Mouse (Mus musculus) midbrain, embryonic 14.5 days (tissue): ENCODE measurements around the gene Timm17a. TPM values are rescaled to one million over a fixed set of nuclear protein-coding genes. Genes with fewer than 3 reads are reported as not detected.

Source experiments
- ATAC-seq: fragments of 200-750 bp; cut with Nextera tagmentation; 2 replicates; pipeline ENCODE4 v1.8.0; 2017; ENCODE audit warnings: moderate number of reproducible peaks, moderate library complexity; ENCODE audit not compliant: low FRiP score, low TSS enrichment
- DNase-seq: peaks from one replicate; pipeline ENCODE4 v3.0.0-alpha.2; 2015
- H3K27ac ChIP-seq: fragments of 300-500 bp; sonication (generic); replicated peaks from 2 replicates; pipeline ENCODE4 v1.5.1; 2014; ENCODE audit warnings: mild to moderate bottlenecking, low read depth, low read length, moderate library complexity
- H3K27me3 ChIP-seq: fragments of 300-500 bp; sonication (generic); 2 replicates; pipeline ENCODE4 v1.6.1; 2014; ENCODE audit warnings: low read length, control low read depth, mixed read lengths; ENCODE audit not compliant: control insufficient read depth, insufficient read depth
- H3K36me3 ChIP-seq: fragments of 300-500 bp; sonication (generic); 2 replicates; pipeline ENCODE4 v1.6.1; 2014; ENCODE audit warnings: low read length, control low read depth; ENCODE audit not compliant: control insufficient read depth, insufficient read depth
- H3K4me1 ChIP-seq: fragments of 300-500 bp; sonication (generic); 2 replicates; pipeline ENCODE4 v1.6.1; 2014; ENCODE audit warnings: mild to moderate bottlenecking, antibody characterized with exemption, low read length, control low read depth; ENCODE audit not compliant: control insufficient read depth, insufficient read depth
- H3K4me2 ChIP-seq: fragments of 300-500 bp; sonication (generic); 2 replicates; pipeline ENCODE4 v1.6.1; 2014; ENCODE audit warnings: mild to moderate bottlenecking, low read length, moderate library complexity
- H3K4me3 ChIP-seq: fragments of 300-500 bp; sonication (generic); replicated peaks from 2 replicates; pipeline ENCODE4 v1.5.1; 2014; ENCODE audit warnings: low read depth, low read length
- H3K9ac ChIP-seq: fragments of 300-500 bp; sonication (generic); replicated peaks from 2 replicates; pipeline ENCODE4 v1.6.1; 2014; ENCODE audit warnings: mild to moderate bottlenecking, low read length, moderate library complexity
- H3K9me3 ChIP-seq: fragments of 300-500 bp; sonication (generic); 2 replicates; pipeline ENCODE4 v1.6.1; 2016; ENCODE audit warnings: low read length, control low read depth, mixed read lengths; ENCODE audit not compliant: control insufficient read depth
- WGBS: fragments of 180-500 bp; shearing (Covaris S2); extraction: QIAGEN DNeasy Blood & Tissue Kit; methylation state at CpG from one replicate; pipeline ENCODE4 v1.1.7; 2014; 5-methylcytosine and 5-hydroxymethylcytosine counted together
- polyA plus RNA-seq: library from polyadenylated mRNA; unstranded; fragments of >200 nt; fragmentation: Nextera tagmentation; extraction: Ambion mirVana; gene quantifications from 2 replicates; pipeline ENCODE4 v1.2.1, GENCODE M21; 2014

The Timm17a gene
- polyA plus RNA-seq, 1 experiment from 2014 or later = 136 TPM

DNA sequence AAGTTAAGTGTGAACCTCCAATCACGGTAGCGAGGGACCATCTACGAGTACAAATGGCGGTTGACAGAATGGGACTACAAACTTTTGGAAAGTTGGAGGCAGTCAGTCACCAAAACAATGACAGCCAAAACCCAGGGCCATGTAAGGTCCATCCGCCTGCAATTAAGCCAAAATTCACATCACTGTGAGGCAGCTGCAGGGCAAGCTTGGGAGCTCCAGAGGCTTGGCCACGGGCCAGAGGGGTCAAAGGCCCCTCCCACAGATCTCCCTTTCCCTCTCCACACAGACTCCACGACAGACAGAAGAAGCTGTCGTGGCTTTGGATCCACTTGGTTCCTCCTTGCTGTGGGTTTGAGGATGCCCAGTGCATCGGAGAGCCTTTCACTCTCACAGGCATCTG is 50.3 kb downstream of the Timm17a start:
- Histone ChIP-seq H3K4me2 (no peak overlapping the region), H3K27me3 (no peaks in the 10 kb centered on the region), H3K4me3 (no peak overlapping the region), H3K36me3 (peaks cover 64% of the 10 kb centered on the region), H3K27ac (no peak overlapping the region), H3K9ac (no peak overlapping the region), H3K9me3 (no peaks in the 10 kb centered on the region), H3K4me1 (peaks cover 7% of the 10 kb centered on the region; the same call in 1 of the 2 replicates)
- DNase-seq = no peak
- WGBS = 84% methylated on average over 9 of the region's 9 CpGs
- ATAC-seq = no peak

DNA sequence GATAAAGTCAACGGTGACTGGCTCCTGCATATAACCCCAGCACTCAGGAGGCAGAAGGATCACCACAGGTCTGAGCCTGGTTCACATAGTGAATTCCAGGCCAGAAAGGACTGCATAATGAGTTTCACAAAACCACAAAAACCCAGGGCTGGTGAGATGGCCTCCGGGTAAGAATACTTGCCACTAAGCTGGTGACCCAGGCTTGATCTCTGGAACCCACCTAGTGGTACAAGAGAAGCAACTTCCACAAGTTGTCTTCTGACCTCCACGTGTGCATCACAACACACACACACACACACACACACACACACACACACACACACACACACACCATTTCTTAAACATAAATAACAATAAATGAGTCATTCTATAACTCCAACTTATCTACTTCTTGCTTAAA is 51.2 kb downstream of the Timm17a start:
- Histone ChIP-seq H3K9ac (no peak overlapping the region), H3K9me3 (no peaks in the 10 kb centered on the region), H3K27me3 (no peaks in the 10 kb centered on the region), H3K4me2 (no peak overlapping the region), H3K27ac (no peak overlapping the region), H3K4me3 (no peak overlapping the region), H3K4me1 (peaks cover 9% of the 10 kb centered on the region; the same call in 1 of the 2 replicates), H3K36me3 (peaks cover 56% of the 10 kb centered on the region)
- DNase-seq (no peak), ATAC-seq (no peak)
- 82% methylated on average over 3 of the region's 3 CpGs for WGBS

DNA sequence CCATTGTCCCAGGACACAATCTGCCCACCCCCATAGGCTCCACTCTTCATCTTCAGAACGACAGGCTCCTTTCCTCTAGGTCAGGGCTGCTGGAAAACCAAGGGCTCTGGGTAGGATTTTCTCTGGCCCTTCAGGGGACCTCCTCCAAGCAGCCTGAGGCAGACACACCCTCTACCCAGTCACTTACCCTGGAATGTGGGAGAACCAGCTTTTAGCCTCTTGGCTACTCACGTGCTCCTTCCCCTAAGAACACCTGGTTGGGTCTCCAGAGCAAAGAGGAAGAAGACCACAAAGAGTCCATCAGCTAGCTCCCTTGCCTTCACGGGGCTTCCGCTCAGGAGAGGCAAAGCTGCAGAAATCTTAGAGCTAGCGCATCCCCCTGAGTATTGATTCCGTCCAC is 52.6 kb downstream of the Timm17a start:
- Histone ChIP-seq H3K4me3 (no peak overlapping the region), H3K27me3 (no peaks in the 10 kb centered on the region), H3K4me2 (no peak overlapping the region), H3K9ac (no peak overlapping the region), H3K36me3 (peaks cover 42% of the 10 kb centered on the region), H3K9me3 (no peaks in the 10 kb centered on the region), H3K4me1 (peaks cover 9% of the 10 kb centered on the region; the same call in 1 of the 2 replicates), H3K27ac (no peak overlapping the region)
- ATAC-seq (no peak), DNase-seq (no peak)
- whole genome bisulfite sequencing = 73% methylated on average over 6 of the region's 6 CpGs

GRCm38 (mm10) chr1:135259128-135259436 is 54.5 kb downstream of the Timm17a start:
- DNase-seq (peak; percentile 95), ATAC-seq (peak; percentile 79)
- Histone ChIP-seq H3K27me3 (no peaks in the 10 kb centered on the region), H3K9me3 (no peaks in the 10 kb centered on the region), H3K4me2 (peak overlapping the region; percentile 50), H3K36me3 (peaks cover 26% of the 10 kb centered on the region), H3K27ac (no peak overlapping the region; the same call in 1 of the 2 replicates), H3K4me3 (0 out of 2 replicates have a peak overlapping the region, but pooled peaks have one; percentile 13), H3K9ac (no peak overlapping the region), H3K4me1 (peaks cover 9% of the 10 kb centered on the region; the same call in 1 of the 2 replicates)
- under 1% methylated on average over 10 of the region's 10 CpGs for WGBS

GRCm38 (mm10) chr1:135258380-135259127 is 55.0 kb downstream of the Timm17a start, which contains the start of gene Elf3:
Gene Elf3, minus strand, starts transcription at chr1:135258568.
- Histone ChIP-seq H3K4me2 (peak within 1 kb of the TSS; percentile 50), H3K36me3 (peaks cover 20% of the 10 kb centered on the region), H3K27ac (no peak within 1 kb of the TSS; the same call in 1 of the 2 replicates), H3K4me1 (peaks cover 9% of the 10 kb centered on the region; the same call in 1 of the 2 replicates), H3K4me3 (peak within 1 kb of the TSS; percentile 13; the same call in 1 of the 2 replicates), H3K27me3 (no peaks in the 10 kb centered on the region), H3K9ac (peak within 1 kb of the TSS; percentile 26), H3K9me3 (no peaks in the 10 kb centered on the region)
- DNase-seq = peak; percentile 55
- WGBS = 5% methylated on average over 19 of the region's 19 CpGs
- ATAC-seq = peak; percentile 59

DNA sequence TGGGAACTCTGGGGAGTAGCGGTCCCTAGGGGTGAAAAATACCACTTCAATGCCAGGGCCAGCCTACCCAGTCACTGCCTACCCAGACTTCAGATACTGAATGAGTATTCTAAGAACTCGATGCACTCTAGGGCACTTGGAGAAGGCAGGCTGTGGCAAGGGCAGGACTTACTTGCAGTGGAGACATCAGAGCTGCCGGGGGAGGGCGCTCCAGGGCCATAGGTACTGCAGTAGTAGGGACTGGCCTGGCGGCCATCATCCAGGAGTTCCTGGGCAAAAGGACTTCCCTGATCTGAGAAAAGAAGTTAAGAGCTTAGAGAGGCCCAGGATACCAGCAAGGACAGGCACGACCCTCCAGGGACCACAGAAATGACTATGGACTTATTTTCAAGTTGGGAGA is 57.3 kb downstream of the Timm17a start:
- Histone ChIP-seq H3K4me2 (no peak overlapping the region), H3K27me3 (no peaks in the 10 kb centered on the region), H3K36me3 (no peaks in the 10 kb centered on the region), H3K9me3 (no peaks in the 10 kb centered on the region), H3K9ac (no peak overlapping the region), H3K4me3 (no peak overlapping the region), H3K4me1 (peaks cover 9% of the 10 kb centered on the region; the same call in 1 of the 2 replicates), H3K27ac (no peak overlapping the region)
- DNase-seq (no peak), ATAC-seq (no peak)
- WGBS = 80% methylated on average over 6 of the region's 6 CpGs

- DNase-seq (no peak), ATAC-seq (no peak)
- Histone ChIP-seq H3K36me3 (no peaks in the 10 kb centered on the region), H3K27me3 (no peaks in the 10 kb centered on the region), H3K27ac (no peak overlapping the region), H3K9me3 (no peaks in the 10 kb centered on the region), H3K4me3 (no peak overlapping the region), H3K9ac (no peak overlapping the region), H3K4me2 (no peak overlapping the region), H3K4me1 (no peaks in the 10 kb centered on the region)
- WGBS = 72% methylated on average over 4 of the region's 4 CpGs
These were observed 60.7 kb downstream of the Timm17a start for GRCm38 (mm10) chr1:135252854-135253253.

DNA sequence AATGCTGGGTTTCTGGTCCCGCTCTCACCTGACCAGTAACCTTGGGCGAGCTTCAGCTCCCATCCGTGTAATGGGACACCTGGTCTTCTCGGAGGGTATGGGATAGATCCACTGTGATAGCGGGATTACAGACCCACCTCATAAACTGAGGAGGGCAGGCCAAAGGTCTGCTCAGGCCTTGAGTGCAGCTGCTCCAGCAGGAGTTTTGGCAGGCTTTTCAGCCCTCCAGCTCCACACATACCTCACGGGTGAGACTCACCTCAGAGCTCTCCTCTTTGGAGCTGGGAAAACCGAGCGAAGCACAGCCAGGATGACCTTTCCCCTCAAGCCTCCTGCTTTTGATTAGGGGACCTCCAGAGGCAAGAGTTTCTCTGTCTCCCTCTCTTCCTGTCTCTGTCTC is 62.2 kb downstream of the Timm17a start:
- ATAC-seq (no peak), DNase-seq (no peak)
- WGBS = 89% methylated on average over 8 of the region's 8 CpGs
- Histone ChIP-seq H3K36me3 (no peaks in the 10 kb centered on the region), H3K9ac (no peak overlapping the region), H3K27ac (no peak overlapping the region), H3K9me3 (no peaks in the 10 kb centered on the region), H3K4me3 (no peak overlapping the region), H3K4me1 (no peaks in the 10 kb centered on the region), H3K27me3 (no peaks in the 10 kb centered on the region), H3K4me2 (no peak overlapping the region)

- DNase-seq = no peak
- no peak overlapping the region for H3K9ac ChIP-seq
- H3K9me3 ChIP-seq = no peaks in the 10 kb centered on the region
- H3K27me3 ChIP-seq = no peaks in the 10 kb centered on the region
- no peaks in the 10 kb centered on the region for H3K4me1 ChIP-seq
- no peak overlapping the region for H3K27ac ChIP-seq
- ATAC-seq = no peak
- H3K4me2 ChIP-seq = no peak overlapping the region
- H3K4me3 ChIP-seq = no peak overlapping the region
- no peaks in the 10 kb centered on the region for H3K36me3 ChIP-seq
- whole genome bisulfite sequencing = 80% methylated on average over 2 of the region's 3 CpGs
These were observed 62.9 kb downstream of the Timm17a start for GRCm38 (mm10) chr1:135250706-135251105.
